Mouse (Mus musculus): ENCODE measurements around the gene Cfap57.

Cfap57 gene

GRCm38 (mm10) chr4:118620279-118620966 is at the start of gene Cfap57, which contains the start of gene Ebna1bp2:
Cfap57 (minus strand) TSS chr4:118620777.
Ebna1bp2 (plus strand) TSS chr4:118620799.
- peak; percentile 93 to 94 for DNase-seq

GRCm38 (mm10) chr4:118658652-118659051 is 38.1 kb upstream of the Cfap57 start, which contains the start of gene Olfr62:
Olfr62 (plus strand) TSS chr4:118658952.
- no peak for DNase-seq

- DNase-seq, result peak; percentile 79 to 86
These were observed 24.7 kb upstream of the Cfap57 start for GRCm38 (mm10) chr4:118645234-118645633.

- peak; percentile 33 to 36 for DNase-seq
These were observed 22.0 kb upstream of the Cfap57 start for GRCm38 (mm10) chr4:118642346-118643190.

- no peak for DNase-seq
These were observed 9.7 kb upstream of the Cfap57 start for GRCm38 (mm10) chr4:118630261-118630660.

GRCm38 (mm10) chr4:118621781-118622180 is 1.2 kb upstream of the Cfap57 start:
- no peak for DNase-seq

- no peak for DNase-seq
These were observed 367 bp upstream of the Cfap57 start for GRCm38 (mm10) chr4:118620967-118621320.

- peak; percentile 28 to 30 for DNase-seq
These were observed 5.2 kb downstream of the Cfap57 start for GRCm38 (mm10) chr4:118615412-118615811.

GRCm38 (mm10) chr4:118612619-118613018 is 8.0 kb downstream of the Cfap57 start:
- DNase-seq, result peak; percentile 65 to 73

- no peak for DNase-seq
These were observed 10.7 kb downstream of the Cfap57 start for GRCm38 (mm10) chr4:118609836-118610235.

GRCm38 (mm10) chr4:118604065-118604464 is 16.5 kb downstream of the Cfap57 start:
- no peak for DNase-seq

GRCm38 (mm10) chr4:118589733-118590130 is 30.8 kb downstream of the Cfap57 start:
- DNase-seq, result no peak

- DNase-seq, result no peak
These were observed 31.4 kb downstream of the Cfap57 start for GRCm38 (mm10) chr4:118589053-118589732.

GRCm38 (mm10) chr4:118582629-118583028 is 37.9 kb downstream of the Cfap57 start:
- DNase-seq, result peak in 1 of 2 experiments; percentile 23

- peak; percentile 75 to 83 for DNase-seq
These were observed 39.1 kb downstream of the Cfap57 start for GRCm38 (mm10) chr4:118581508-118581907.

GRCm38 (mm10) chr4:118579313-118579712 is 41.3 kb downstream of the Cfap57 start:
- DNase-seq, result peak; percentile 77 to 79

- peak; percentile 95 to 98 for DNase-seq
These were observed 44.5 kb downstream of the Cfap57 start for GRCm38 (mm10) chr4:118576097-118576496.

GRCm38 (mm10) chr4:118571441-118571840 is 49.1 kb downstream of the Cfap57 start:
- peak; percentile 68 for DNase-seq

- peak; percentile 19 to 39 for DNase-seq
These were observed 51.3 kb downstream of the Cfap57 start for GRCm38 (mm10) chr4:118569320-118569719.

GRCm38 (mm10) chr4:118568709-118569108 is 51.9 kb downstream of the Cfap57 start:
- no peak for DNase-seq

GRCm38 (mm10) chr4:118566161-118566676 is 54.4 kb downstream of the Cfap57 start:
- DNase-seq, result peak; percentile 64 to 81

GRCm38 (mm10) chr4:118564926-118565279 is 55.7 kb downstream of the Cfap57 start:
- DNase-seq, result no peak
